Mouse (Mus musculus) adrenal gland, adult 10 weeks (tissue): ENCODE data around the gene Acsm5. TPM values are rescaled to one million over a fixed set of nuclear protein-coding genes. Genes with fewer than 3 reads are reported as not detected.

Source experiments
- polyA plus RNA-seq: library from polyadenylated mRNA; stranded (reverse); fragments of 350-450 nt; fragmentation: Illumina TruSeq; extraction: RNeasy Lipid Tissue Mini Kit (QIAGEN cat#74804); gene quantifications from one replicate; pipeline ENCODE4 v1.2.3, GENCODE M21; 2014; ENCODE audit warnings: low read depth, low replicate concordance

The Acsm5 gene
- 1.1 TPM for polyA plus RNA-seq

DNA sequence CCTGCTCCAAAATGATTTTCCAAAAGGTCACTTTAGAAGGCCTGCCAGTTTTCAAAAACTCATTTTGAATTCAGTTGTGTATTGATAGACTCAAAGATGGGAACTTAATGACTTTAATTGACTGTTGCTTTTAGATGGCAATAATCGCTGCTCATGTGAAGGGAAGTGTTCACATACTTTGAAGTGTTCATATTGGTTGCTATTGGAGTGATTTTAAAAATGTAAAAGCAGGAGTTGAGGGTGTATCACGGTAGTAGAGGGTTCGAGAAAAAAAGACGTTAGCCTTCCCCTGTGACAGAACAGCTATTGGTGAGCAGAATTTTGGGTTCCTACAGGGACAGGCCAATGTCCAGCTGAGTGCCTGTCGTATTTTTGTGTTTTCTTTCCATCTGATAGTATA lies at the start of gene Acsm5:
Gene Acsm5 (plus strand): TSS at position 301 of the 400 bp plus-strand sequence.

DNA sequence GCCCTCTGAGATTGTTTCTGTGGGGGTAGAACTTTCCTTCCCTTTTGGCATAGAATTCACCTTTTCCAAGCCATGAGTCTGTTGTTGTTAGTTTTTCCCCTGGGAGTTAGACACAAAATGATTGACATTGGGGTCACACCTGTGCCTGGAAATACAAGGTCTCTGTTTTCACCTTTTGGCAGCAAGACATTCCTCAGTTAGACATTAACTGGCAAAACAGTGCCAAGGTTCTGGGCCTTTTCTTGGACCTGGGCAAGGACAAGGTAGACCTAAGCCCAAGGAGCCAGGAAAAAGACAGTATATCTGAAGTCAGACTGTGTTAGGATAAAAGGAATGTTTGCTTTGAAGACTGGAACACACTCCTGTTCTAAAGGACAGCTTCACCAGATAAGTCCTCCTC lies 40.0 kb upstream of the Acsm5 start, which contains the start of gene Umod:
Gene Umod (minus strand): TSS at position 27 of the 400 bp plus-strand sequence.

DNA sequence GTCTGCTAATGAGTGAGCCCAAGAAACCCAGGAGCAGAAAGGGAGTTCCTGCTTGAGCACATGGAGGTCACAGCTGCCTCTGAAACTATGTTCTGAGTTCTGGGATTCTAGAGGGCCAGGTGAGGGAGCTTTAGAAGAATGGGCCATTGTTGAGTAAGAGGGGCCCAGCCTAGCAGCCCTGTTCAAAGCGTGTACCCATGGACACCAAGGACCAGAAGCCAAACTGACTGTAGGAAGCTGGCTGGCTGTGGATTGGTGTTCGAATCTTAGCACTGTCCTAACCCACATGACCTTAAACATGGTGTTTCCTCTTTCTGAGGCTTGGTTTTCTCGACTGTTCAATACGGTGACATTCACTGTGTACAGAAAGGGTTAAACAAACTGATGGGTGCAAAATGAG lies 4.1 kb downstream of the Acsm5 start, which contains the start of gene Pdilt:
Gene Pdilt (minus strand): TSS at position 101 of the 400 bp plus-strand sequence.

DNA sequence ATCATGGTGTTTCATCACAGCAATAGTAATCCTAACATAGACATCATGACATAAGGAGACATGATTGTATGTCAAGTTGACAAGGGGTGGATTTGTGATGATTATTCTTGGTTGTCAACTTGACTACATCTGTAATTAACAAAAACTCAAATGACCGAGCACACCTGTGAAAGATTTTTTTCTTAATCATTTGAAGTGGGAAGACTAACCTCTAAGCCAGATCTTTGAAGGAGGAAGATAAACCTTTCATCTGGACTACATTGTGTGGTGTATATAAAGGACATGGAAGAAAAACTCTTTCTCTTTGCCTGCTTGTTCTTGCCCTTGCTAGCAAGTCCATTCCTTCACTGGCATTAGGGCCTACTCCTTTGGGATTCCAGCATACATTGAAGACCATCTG lies 34.8 kb downstream of the Acsm5 start, which contains the start of gene Acsm2:
Gene Acsm2 (plus strand): TSS at position 301 of the 400 bp plus-strand sequence.

Other genes starting within 250 kb of the Acsm5 start
- gene Gp2, start 60.2 kb upstream of the Acsm5 start, polyA plus RNA-seq: not detected
- gene Umod, start 40.2 kb upstream of the Acsm5 start, polyA plus RNA-seq: not detected
- gene Pdilt, start 4.0 kb downstream of the Acsm5 start, polyA plus RNA-seq: not detected
- gene Acsm2, start 34.9 kb downstream of the Acsm5 start, polyA plus RNA-seq: not detected
- gene Acsm1, start 87.6 kb downstream of the Acsm5 start, polyA plus RNA-seq: not detected
- gene Acsm4, start 170.6 kb downstream of the Acsm5 start, polyA plus RNA-seq: not detected
- 66.9 TPM for gene Thumpd1, start 201.3 kb downstream of the Acsm5 start, polyA plus RNA-seq
- 137 TPM for gene Acsm3, start 241.5 kb downstream of the Acsm5 start, polyA plus RNA-seq